Mouse (Mus musculus) forebrain, postnatal 0 days (tissue): ENCODE results near the gene Gzmm. TPM values are rescaled to one million over a fixed set of nuclear protein-coding genes. Genes with fewer than 3 reads are reported as not detected.

Experiments used
- ATAC-seq: fragments of 200-750 bp; cut with Nextera tagmentation; 2 replicates; pipeline ENCODE4 v1.8.0; 2017; ENCODE audit warnings: mild to moderate bottlenecking, moderate library complexity
- DNase-seq: peaks from one replicate; pipeline ENCODE4 v3.0.0-alpha.2; 2015
- H3K27ac ChIP-seq: fragments of 300-500 bp; sonication (generic); 2 replicates; pipeline ENCODE4 v1.5.1; 2014; ENCODE audit warnings: low read depth, mild to moderate bottlenecking, antibody characterized with exemption, low read length, moderate library complexity, mixed read lengths
- H3K27me3 ChIP-seq: fragments of 300-500 bp; sonication (generic); 2 replicates; pipeline ENCODE4 v1.6.1; 2014; ENCODE audit warnings: mild to moderate bottlenecking, low read length, mixed read lengths; ENCODE audit not compliant: insufficient read depth
- H3K36me3 ChIP-seq: fragments of 300-500 bp; sonication (generic); 2 replicates; pipeline ENCODE4 v1.6.1; 2014; ENCODE audit warnings: mild to moderate bottlenecking, moderate library complexity; ENCODE audit not compliant: insufficient read depth
- H3K4me1 ChIP-seq: fragments of 300-500 bp; sonication (generic); 2 replicates; pipeline ENCODE4 v1.6.1; 2014; ENCODE audit warnings: antibody characterized with exemption; ENCODE audit not compliant: insufficient read depth
- H3K4me2 ChIP-seq: fragments of 300-500 bp; sonication (generic); 2 replicates; pipeline ENCODE4 v1.6.1; 2014; ENCODE audit warnings: low read depth, mild to moderate bottlenecking, moderate library complexity
- H3K4me3 ChIP-seq: fragments of 300-500 bp; sonication (generic); 2 replicates; pipeline ENCODE4 v1.5.1; 2014; ENCODE audit warnings: low read depth, low read length, mixed read lengths
- H3K9ac ChIP-seq: fragments of 300-500 bp; sonication (generic); 2 replicates; pipeline ENCODE4 v1.6.1; 2014; ENCODE audit warnings: mild to moderate bottlenecking
- H3K9me3 ChIP-seq: fragments of 300-500 bp; sonication (generic); 2 replicates; pipeline ENCODE4 v1.6.1; 2016; ENCODE audit warnings: low read length
- CTCF ChIP-seq: sonication (generic); IDR thresholded peaks from 2 replicates; pipeline ENCODE4 v1.5.1; 2016; ENCODE audit warnings: antibody characterized with exemption, control low read depth, low read depth
- WGBS: fragments of 180-500 bp; shearing (Covaris S2); extraction: QIAGEN DNeasy Blood & Tissue Kit; methylation state at CpG from one replicate; pipeline ENCODE4 v1.1.7; 2014; 5-methylcytosine and 5-hydroxymethylcytosine counted together
- polyA plus RNA-seq: library from polyadenylated mRNA; unstranded; fragments of >200 nt; fragmentation: Nextera tagmentation; extraction: Ambion mirVana; gene quantifications from 2 replicates; pipeline ENCODE4 v1.2.1, GENCODE M21; 2015
- total RNA-seq: library from RNA; depleted of rRNA; stranded (reverse); fragments of >200 nt; gene quantifications from 2 replicates; pipeline ENCODE4 v1.2.3, GENCODE M21; 2014

Gzmm gene
- total and polyA plus RNA-seq, 2 experiments from 2014 or later = 1.1 to 3.3 TPM

- Histone ChIP-seq H3K4me3 (peak overlapping the region; percentile 85), H3K27ac (peak overlapping the region; percentile 60; the same call in 1 of the 2 replicates), H3K36me3 (no peaks in the 10 kb centered on the region), H3K4me2 (peak overlapping the region; percentile 77), H3K4me1 (peaks cover 14% of the 10 kb centered on the region; the same call in 1 of the 2 replicates), H3K9me3 (no peaks in the 10 kb centered on the region), H3K9ac (peak overlapping the region; percentile 41; the same call in 1 of the 2 replicates), H3K27me3 (no peaks in the 10 kb centered on the region)
- TF ChIP-seq CTCF = no peak; the same call in 1 of the 2 replicates
- no peak for ATAC-seq
- DNase-seq = no peak
- 75% methylated on average over 10 of the region's 10 CpGs for WGBS
Measured at GRCm38 (mm10) chr10:79703541-79703940, 14.7 kb downstream of the Gzmm start.

- Histone ChIP-seq H3K9ac (peak within 1 kb of the TSS; percentile 92), H3K27me3 (no peaks in the 10 kb centered on the region), H3K4me1 (peaks cover 14% of the 10 kb centered on the region; the same call in 1 of the 2 replicates), H3K4me2 (peak within 1 kb of the TSS; percentile 77), H3K4me3 (peak within 1 kb of the TSS; percentile 85), H3K27ac (peak within 1 kb of the TSS; percentile 70), H3K36me3 (peaks cover 6% of the 10 kb centered on the region; the same call in 1 of the 2 replicates), H3K9me3 (no peaks in the 10 kb centered on the region)
- ATAC-seq (peak; percentile 96), DNase-seq (peak; percentile 100)
- peak; percentile 64 for TF ChIP-seq CTCF
- 7% methylated on average over 65 of the region's 65 CpGs for WGBS
Measured at GRCm38 (mm10) chr10:79704065-79704969, 15.5 kb downstream of the Gzmm start, which contains the start of gene Bsg. Gene Bsg (plus strand): TSS chr10:79704491.

GRCm38 (mm10) chr10:79704970-79705360 is 16.1 kb downstream of the Gzmm start:
- TF ChIP-seq CTCF = no peak
- Histone ChIP-seq H3K27ac (no peak overlapping the region), H3K4me3 (peak overlapping the region; percentile 85), H3K36me3 (peaks cover 13% of the 10 kb centered on the region), H3K9me3 (no peaks in the 10 kb centered on the region), H3K9ac (peak overlapping the region; percentile 92), H3K4me1 (peaks cover 14% of the 10 kb centered on the region; the same call in 1 of the 2 replicates), H3K27me3 (no peaks in the 10 kb centered on the region), H3K4me2 (peak overlapping the region; percentile 77)
- ATAC-seq (no peak), DNase-seq (no peak)
- WGBS = 11% methylated on average over 10 of the region's 10 CpGs

- H3K4me3 ChIP-seq = peak overlapping the region; percentile 7; the same call in 1 of the 2 replicates
- H3K36me3 ChIP-seq = peaks cover 22% of the 10 kb centered on the region
- H3K4me2 ChIP-seq = peak overlapping the region; percentile 77
- no peaks in the 10 kb centered on the region for H3K27me3 ChIP-seq
- WGBS = 93% methylated on average over 5 of the region's 5 CpGs
- no peaks in the 10 kb centered on the region for H3K9me3 ChIP-seq
- no peak for TF ChIP-seq CTCF
- H3K27ac ChIP-seq = no peak overlapping the region
- DNase-seq (no peak), ATAC-seq (no peak)
- H3K4me1 ChIP-seq = peaks cover 14% of the 10 kb centered on the region; the same call in 1 of the 2 replicates
- H3K9ac ChIP-seq = peak overlapping the region; percentile 18; the same call in 1 of the 2 replicates
Measured at GRCm38 (mm10) chr10:79705951-79706350, 17.1 kb downstream of the Gzmm start.

- Histone ChIP-seq H3K4me3 (0 out of 2 replicates have a peak overlapping the region, but pooled peaks have one; percentile 7), H3K27ac (no peak overlapping the region), H3K4me2 (peak overlapping the region; percentile 77), H3K9ac (peak overlapping the region; percentile 18; the same call in 1 of the 2 replicates), H3K27me3 (no peaks in the 10 kb centered on the region), H3K4me1 (peaks cover 14% of the 10 kb centered on the region; the same call in 1 of the 2 replicates), H3K36me3 (peaks cover 28% of the 10 kb centered on the region), H3K9me3 (no peaks in the 10 kb centered on the region)
- no peak for ATAC-seq
- DNase-seq = no peak
- TF ChIP-seq CTCF = no peak
- WGBS = 78% methylated on average over 5 of the region's 5 CpGs
Measured at GRCm38 (mm10) chr10:79706406-79707094, 17.7 kb downstream of the Gzmm start.

GRCm38 (mm10) chr10:79707162-79707561 is 18.3 kb downstream of the Gzmm start:
- H3K9ac ChIP-seq = no peak overlapping the region
- no peak overlapping the region for H3K27ac ChIP-seq
- no peaks in the 10 kb centered on the region for H3K27me3 ChIP-seq
- H3K4me3 ChIP-seq = no peak overlapping the region
- no peak for DNase-seq
- H3K36me3 ChIP-seq = peaks cover 33% of the 10 kb centered on the region
- H3K4me2 ChIP-seq = peak overlapping the region; percentile 77; the same call in 1 of the 2 replicates
- no peak for ATAC-seq
- peaks cover 14% of the 10 kb centered on the region; the same call in 1 of the 2 replicates for H3K4me1 ChIP-seq
- no peak for TF ChIP-seq CTCF
- WGBS = 79% methylated on average over 1 of the region's 1 CpGs
- no peaks in the 10 kb centered on the region for H3K9me3 ChIP-seq
